Mouse (Mus musculus) bone marrow, adult 2 months (tissue): ENCODE data around the gene Olfr901. TPM values are rescaled to one million over a fixed set of nuclear protein-coding genes. Genes with fewer than 3 reads are reported as not detected.
"Not testable (repeated sequence)": the region's sequence is repeated elsewhere in the genome, so short reads cannot be mapped to it uniquely, and the experiment has no call there.

ENCODE experiments used
- H3K27ac ChIP-seq: fragments of 200-500 bp; 2 replicates; pipeline ENCODE4 v1.5.1; 2012; ENCODE audit warnings: low read depth, mild to moderate bottlenecking, control low read depth, inconsistent platforms, low read length; ENCODE audit not compliant: control insufficient read depth, poor library complexity, insufficient read depth
- H3K4me1 ChIP-seq: fragments of 200-500 bp; 2 replicates; pipeline ENCODE4 v1.6.1; 2011; ENCODE audit warnings: low read length; ENCODE audit not compliant: control insufficient read depth, insufficient read depth
- H3K4me3 ChIP-seq: fragments of 200-500 bp; replicated peaks from 2 replicates; pipeline ENCODE3; 2011; ENCODE audit warnings: mild to moderate bottlenecking, low read depth, low read length, control low read depth; ENCODE audit not compliant: control insufficient read depth
- CTCF ChIP-seq: fragments of 200-500 bp; IDR thresholded peaks from 2 replicates; pipeline ENCODE4 v1.5.1; 2011; ENCODE audit warnings: low read length, control low read depth; ENCODE audit not compliant: control insufficient read depth, insufficient read depth
- POLR2A ChIP-seq: fragments of 200-500 bp; IDR thresholded peaks from 2 replicates; pipeline ENCODE4 v1.6.1; 2011; ENCODE audit warnings: low read depth, mild to moderate bottlenecking, control low read depth, low read length, borderline replicate concordance; ENCODE audit not compliant: control insufficient read depth
- WGBS: fragments of 180-500 bp; shearing (Covaris S2); methylation state at CpG from one replicate; pipeline ENCODE4 v1.1.7; 2018; 5-methylcytosine and 5-hydroxymethylcytosine counted together
- polyA plus RNA-seq: library from polyadenylated mRNA; stranded (reverse); fragments of >200 nt; gene quantifications from 2 replicates; pipeline ENCODE4 v1.2.4, GENCODE M21; 2011; ENCODE audit warnings: low replicate concordance; ENCODE audit not compliant: missing spikeins, insufficient read depth, insufficient read length

Gene Olfr901
- not detected in 2 replicates for polyA plus RNA-seq

DNA sequence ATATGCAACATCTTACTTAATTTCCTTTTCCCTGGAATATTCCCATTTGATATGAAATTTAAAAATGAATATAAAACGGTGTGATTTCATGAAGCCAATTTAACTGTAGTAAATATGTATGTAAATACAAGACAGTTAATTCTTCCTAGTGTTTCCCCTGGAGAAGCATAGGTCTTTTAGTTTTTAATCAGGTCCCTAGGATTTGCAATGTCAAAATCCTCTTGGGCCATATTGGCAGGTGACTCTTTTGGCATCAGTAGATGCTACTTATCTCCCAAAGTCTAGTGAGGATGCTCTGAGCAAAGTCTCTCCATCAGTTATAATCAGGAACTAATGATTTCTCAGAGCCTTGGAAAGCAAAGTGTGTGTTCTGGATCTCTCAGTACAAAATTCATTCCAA, at the start of gene Olfr901:
Gene Olfr901, plus strand, starts transcription at position 301 of the 400 bp plus-strand sequence.
- 86% methylated on average over 1 of the region's 1 CpGs for WGBS
- Histone ChIP-seq H3K4me3 (no peak within 1 kb of the TSS), H3K27ac (no peak within 1 kb of the TSS), H3K4me1 (no peaks in the 10 kb centered on the region)
- TF ChIP-seq CTCF (no peak), POLR2A (no peak)

DNA sequence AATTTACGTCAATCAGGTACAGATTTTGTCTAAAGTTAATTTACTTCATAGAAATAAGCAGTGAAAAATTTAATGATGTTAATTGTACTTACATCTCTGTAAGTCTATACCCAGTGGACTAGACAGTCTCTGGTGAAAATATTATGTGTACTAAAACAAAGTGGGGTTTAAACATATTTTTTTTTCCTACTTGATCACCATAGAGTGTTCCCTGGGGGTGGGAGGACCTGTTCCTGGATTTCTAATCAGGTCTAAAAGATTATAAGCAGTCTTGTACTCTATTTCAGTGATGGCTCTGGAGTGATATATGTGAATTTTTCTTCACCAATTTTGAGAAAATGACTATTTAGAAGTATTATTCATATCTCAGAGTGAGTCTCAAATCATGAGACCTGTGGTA, 27.9 kb upstream of the Olfr901 start, which contains the start of gene Olfr147:
Gene Olfr147, plus strand, starts transcription at position 301 of the 400 bp plus-strand sequence.
- no peaks in the 10 kb centered on the region for H3K4me1 ChIP-seq
- TF ChIP-seq CTCF (no peak), POLR2A (no peak)
- 66% methylated on average over 1 of the region's 1 CpGs for WGBS
- H3K4me3 ChIP-seq: no peak within 1 kb of the TSS
- no peak within 1 kb of the TSS for H3K27ac ChIP-seq

DNA sequence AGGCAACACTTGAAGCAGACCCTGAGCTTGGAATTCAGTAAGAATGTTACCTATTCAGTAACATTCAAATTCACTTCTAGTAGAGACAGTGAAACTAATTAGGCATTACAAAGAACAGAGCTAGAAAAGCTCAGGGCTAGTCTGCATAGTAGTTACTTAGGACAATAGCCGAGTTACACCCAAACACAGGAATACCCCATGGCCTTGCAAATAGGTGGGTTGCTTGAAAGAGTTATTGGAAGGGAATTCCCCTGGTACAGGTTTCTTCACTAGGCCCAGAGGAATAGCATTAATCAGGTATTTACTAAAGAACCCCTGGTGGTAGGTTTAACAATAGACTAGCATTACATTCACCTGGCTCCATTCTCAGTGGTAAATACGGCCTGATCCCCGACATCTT, 21.8 kb upstream of the Olfr901 start:
- H3K4me3 ChIP-seq, H3K27ac ChIP-seq, H3K4me1 ChIP-seq: not testable (repeated sequence)
- 79% methylated on average over 3 of the region's 3 CpGs for WGBS

GRCm38 (mm10) chr9:38413502-38413901, 15.8 kb upstream of the Olfr901 start:
- WGBS: 89% methylated on average over 14 of the region's 14 CpGs

GRCm38 (mm10) chr9:38423801-38424200, 5.5 kb upstream of the Olfr901 start:
- TF ChIP-seq CTCF: no peak
- TF ChIP-seq POLR2A: no peak
- H3K27ac ChIP-seq: no peak overlapping the region
- no peak overlapping the region for H3K4me3 ChIP-seq
- no peaks in the 10 kb centered on the region for H3K4me1 ChIP-seq

More at GRCm38 (mm10) chr9:38413502-38413901, 15.8 kb upstream of the Olfr901 start:
- not testable (repeated sequence) for H3K4me1 ChIP-seq, H3K4me3 ChIP-seq, H3K27ac ChIP-seq

- no peak overlapping the region for H3K4me3 ChIP-seq
- WGBS: 35% methylated on average over 1 of the region's 1 CpGs
- no peaks in the 10 kb centered on the region for H3K4me1 ChIP-seq
- no peak for TF ChIP-seq CTCF
- TF ChIP-seq POLR2A: no peak
- no peak overlapping the region for H3K27ac ChIP-seq
Measured at GRCm38 (mm10) chr9:38427026-38427425, 2.2 kb upstream of the Olfr901 start.

DNA sequence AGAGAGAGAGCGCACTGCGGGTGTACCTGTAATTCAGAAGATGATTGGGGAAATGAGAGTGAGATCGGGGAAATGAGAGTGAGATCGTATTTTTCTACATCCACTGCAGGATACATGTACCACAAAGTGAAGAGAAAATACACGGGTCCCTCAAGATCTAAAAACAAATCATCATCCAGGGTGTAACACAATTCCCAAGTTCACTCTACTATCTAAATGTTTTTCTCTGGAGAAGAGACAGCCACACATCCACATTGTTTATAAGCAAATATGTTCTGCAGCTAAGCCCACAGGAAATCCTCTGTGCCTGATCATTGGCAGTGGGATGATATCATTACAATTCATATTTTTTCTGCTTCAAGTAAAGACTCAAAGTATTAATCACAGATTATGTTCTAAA, 18.1 kb downstream of the Olfr901 start, which contains the start of gene Olfr902:
Gene Olfr902, plus strand, starts transcription at position 301 of the 400 bp plus-strand sequence.
- H3K27ac ChIP-seq: no peak within 1 kb of the TSS
- 80% methylated on average over 5 of the region's 5 CpGs for WGBS

DNA sequence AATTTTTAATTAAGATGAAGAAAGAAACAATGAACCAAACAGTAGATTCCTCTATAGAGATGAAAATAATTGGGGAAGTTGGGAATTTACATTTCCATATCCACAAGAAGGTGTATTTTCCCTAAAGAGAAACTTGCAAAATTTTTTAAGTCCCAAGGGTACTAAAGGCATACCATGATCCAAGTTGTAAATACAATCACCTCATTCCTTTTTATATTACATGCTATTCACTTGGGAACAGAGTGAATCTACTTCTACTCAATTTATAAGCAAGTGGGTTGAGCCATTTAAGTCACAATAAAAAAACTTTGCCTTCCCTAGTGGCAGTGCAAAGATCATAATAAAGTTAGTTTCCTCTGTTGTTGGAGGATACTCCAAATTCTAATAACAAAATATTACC, 33.6 kb downstream of the Olfr901 start, which contains the start of gene Olfr904:
Gene Olfr904, plus strand, starts transcription at position 301 of the 400 bp plus-strand sequence.
- TF ChIP-seq CTCF: no peak
- TF ChIP-seq POLR2A: no peak
- no peak within 1 kb of the TSS for H3K27ac ChIP-seq
- no peaks in the 10 kb centered on the region for H3K4me1 ChIP-seq
- H3K4me3 ChIP-seq: no peak within 1 kb of the TSS

More for the DNA sequence above, 18.1 kb downstream of the Olfr901 start, which contains the start of gene Olfr902:
- H3K4me1 ChIP-seq: no peaks in the 10 kb centered on the region
- H3K4me3 ChIP-seq: no peak within 1 kb of the TSS
- TF ChIP-seq POLR2A (no peak), CTCF (no peak)

DNA sequence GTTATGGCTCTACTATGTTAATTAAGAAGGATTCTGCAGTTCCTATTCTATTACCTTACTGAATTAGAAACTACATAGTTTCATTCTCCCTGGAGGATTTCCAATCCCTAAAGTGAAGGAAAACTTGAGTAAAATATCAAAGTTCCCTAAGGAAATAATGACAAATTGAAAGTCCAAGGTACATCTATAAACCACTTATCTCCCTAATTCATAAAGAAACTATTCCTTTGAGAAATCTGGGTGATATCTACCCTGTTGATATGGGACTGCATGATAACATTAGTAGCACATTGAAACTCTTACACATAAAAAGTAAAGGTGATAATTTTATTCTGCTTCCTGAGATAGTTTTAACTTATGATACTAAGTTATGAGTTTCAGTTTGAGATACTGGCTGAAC, 41.6 kb downstream of the Olfr901 start, which contains the start of gene Olfr905:
Gene Olfr905, plus strand, starts transcription at position 301 of the 400 bp plus-strand sequence.
- TF ChIP-seq CTCF: no peak
- TF ChIP-seq POLR2A: no peak
- Histone ChIP-seq H3K4me1 (no peaks in the 10 kb centered on the region), H3K4me3 (no peak within 1 kb of the TSS), H3K27ac (no peak within 1 kb of the TSS)

Other genes starting within 250 kb of the Olfr901 start
- gene Olfr891, start 248.6 kb upstream of the Olfr901 start, polyA plus RNA-seq: not detected in 2 replicates
- not detected in 2 replicates for gene Olfr893, start 221.1 kb upstream of the Olfr901 start, polyA plus RNA-seq
- not detected in 2 replicates for gene Olfr894, start 211.4 kb upstream of the Olfr901 start, polyA plus RNA-seq
- gene Olfr143, start 176.7 kb upstream of the Olfr901 start, polyA plus RNA-seq: not detected in 2 replicates
- gene Olfr895, start 161.6 kb upstream of the Olfr901 start, polyA plus RNA-seq: not detected in 2 replicates
- not detected in 2 replicates for gene Olfr896-ps1, start 138.3 kb upstream of the Olfr901 start, polyA plus RNA-seq
- not detected in 2 replicates for gene Olfr25, start 100.4 kb upstream of the Olfr901 start, polyA plus RNA-seq
- not detected in 2 replicates for gene Olfr898, start 81.0 kb upstream of the Olfr901 start, polyA plus RNA-seq
- gene Olfr250, start 62.6 kb upstream of the Olfr901 start, polyA plus RNA-seq: not detected in 2 replicates
- gene Olfr251, start 52.4 kb upstream of the Olfr901 start, polyA plus RNA-seq: not detected in 2 replicates
- gene Olfr147, start 27.8 kb upstream of the Olfr901 start, polyA plus RNA-seq: not detected in 2 replicates
- not detected in 2 replicates for gene Olfr902, start 18.2 kb downstream of the Olfr901 start, polyA plus RNA-seq
- gene Olfr904, start 33.7 kb downstream of the Olfr901 start, polyA plus RNA-seq: not detected in 2 replicates
- gene Olfr905, start 41.7 kb downstream of the Olfr901 start, polyA plus RNA-seq: 0.72 and 2.0 TPM in 2 replicates
- not detected in 2 replicates for gene Olfr906, start 57.6 kb downstream of the Olfr901 start, polyA plus RNA-seq
- 0.70 TPM in 1 of 2 replicates, not detected in the other for gene Olfr907, start 66.3 kb downstream of the Olfr901 start, polyA plus RNA-seq
- 0.55 TPM in 1 of 2 replicates, not detected in the other for gene Olfr911-ps1, start 92.1 kb downstream of the Olfr901 start, polyA plus RNA-seq
- not detected in 2 replicates for gene Olfr910, start 108.4 kb downstream of the Olfr901 start, polyA plus RNA-seq
- gene Olfr912, start 150.7 kb downstream of the Olfr901 start, polyA plus RNA-seq: 0.23 TPM in 1 of 2 replicates, not detected in the other
- not detected in 2 replicates for gene Olfr913, start 163.3 kb downstream of the Olfr901 start, polyA plus RNA-seq
- gene Olfr914, start 175.6 kb downstream of the Olfr901 start, polyA plus RNA-seq: 1.0 TPM in 1 of 2 replicates, not detected in the other
- gene Olfr916, start 230.4 kb downstream of the Olfr901 start, polyA plus RNA-seq: not detected in 2 replicates
- not detected in 2 replicates for gene Olfr917, start 236.4 kb downstream of the Olfr901 start, polyA plus RNA-seq
- gene Olfr918, start 245.1 kb downstream of the Olfr901 start, polyA plus RNA-seq: not detected in 2 replicates